Mouse (Mus musculus): ENCODE data around the gene Fgfr2. TPM values are rescaled to one million over a fixed set of nuclear protein-coding genes. Genes with fewer than 3 reads are reported as not detected.

The Fgfr2 gene
- total and polyA plus RNA-seq, 2 experiments from 2014 or later: 12.1 to 32.6 TPM

GRCm38 (mm10) chr7:133058496-133059149 is 64.5 kb downstream of the Fgfr2 start:
- no peak for DNase-seq (ENCODE audit: low spot score)
- Histone ChIP-seq H3K9me3 (ENCODE audit: low read length) (no peaks in the 10 kb centered on the region), H3K27ac (ENCODE audit: low read depth, low read length) (no peak overlapping the region), H3K36me3 (ENCODE audit: insufficient read depth, low read length) (no peaks in the 10 kb centered on the region), H3K27me3 (ENCODE audit: insufficient read depth, low read length) (no peaks in the 10 kb centered on the region), H3K4me1 (ENCODE audit: insufficient read depth, low read length) (peaks cover 11% of the 10 kb centered on the region; the same call in 1 of the 2 replicates), H3K4me2 (ENCODE audit: low read depth, low read length, poor library complexity, severe bottlenecking) (no peak overlapping the region), H3K4me3 (ENCODE audit: low read depth, low read length) (no peak overlapping the region), H3K9ac (replicated peaks; ENCODE audit: low read length, poor library complexity, severe bottlenecking) (no peak overlapping the region)
- ATAC-seq (ENCODE audit: low FRiP score): no peak
- TF ChIP-seq CTCF (IDR thresholded peaks at IDR 0.05): no peak
- WGBS: 93% methylated on average over 12 of the region's 12 CpGs

- peaks cover 11% of the 10 kb centered on the region; the same call in 1 of the 2 replicates for H3K4me1 ChIP-seq (ENCODE audit: insufficient read depth, low read length)
- no peaks in the 10 kb centered on the region for H3K36me3 ChIP-seq (ENCODE audit: insufficient read depth, low read length)
- no peak overlapping the region for H3K27ac ChIP-seq (ENCODE audit: low read depth, low read length)
- 93% methylated on average over 8 of the region's 8 CpGs for WGBS
- no peak overlapping the region for H3K9ac ChIP-seq (replicated peaks; ENCODE audit: low read length, poor library complexity, severe bottlenecking)
- DNase-seq (ENCODE audit: low spot score) (no peak), ATAC-seq (ENCODE audit: low FRiP score) (no peak)
- no peak for TF ChIP-seq CTCF (IDR thresholded peaks at IDR 0.05)
- no peaks in the 10 kb centered on the region for H3K9me3 ChIP-seq (ENCODE audit: low read length)
- no peak overlapping the region for H3K4me2 ChIP-seq (ENCODE audit: low read depth, low read length, poor library complexity, severe bottlenecking)
- no peak overlapping the region for H3K4me3 ChIP-seq (ENCODE audit: low read depth, low read length)
- no peaks in the 10 kb centered on the region for H3K27me3 ChIP-seq (ENCODE audit: insufficient read depth, low read length)
Observed at GRCm38 (mm10) chr7:133056924-133057323, 66.2 kb downstream of the Fgfr2 start.

GRCm38 (mm10) chr7:133054486-133054885 is 68.7 kb downstream of the Fgfr2 start:
- Histone ChIP-seq H3K4me1 (ENCODE audit: insufficient read depth, low read length) (peaks cover 5% of the 10 kb centered on the region; the same call in 1 of the 2 replicates), H3K9ac (replicated peaks; ENCODE audit: low read length, poor library complexity, severe bottlenecking) (no peak overlapping the region), H3K27ac (ENCODE audit: low read depth, low read length) (no peak overlapping the region), H3K4me3 (ENCODE audit: low read depth, low read length) (no peak overlapping the region), H3K9me3 (ENCODE audit: low read length) (no peaks in the 10 kb centered on the region), H3K36me3 (ENCODE audit: insufficient read depth, low read length) (no peaks in the 10 kb centered on the region), H3K4me2 (ENCODE audit: low read depth, low read length, poor library complexity, severe bottlenecking) (no peak overlapping the region), H3K27me3 (ENCODE audit: insufficient read depth, low read length) (no peaks in the 10 kb centered on the region)
- DNase-seq (ENCODE audit: low spot score): no peak
- no peak for ATAC-seq (ENCODE audit: low FRiP score)
- TF ChIP-seq CTCF (IDR thresholded peaks at IDR 0.05): peak; percentile 32
- 97% methylated on average over 5 of the region's 5 CpGs for WGBS

GRCm38 (mm10) chr7:133053757-133054156 is 69.4 kb downstream of the Fgfr2 start:
- no peaks in the 10 kb centered on the region for H3K4me1 ChIP-seq (ENCODE audit: insufficient read depth, low read length)
- no peak for ATAC-seq (ENCODE audit: low FRiP score)

GRCm38 (mm10) chr7:133052819-133053218 is 70.3 kb downstream of the Fgfr2 start:
- H3K9ac ChIP-seq (replicated peaks; ENCODE audit: low read length, poor library complexity, severe bottlenecking): no peak overlapping the region
- TF ChIP-seq CTCF (IDR thresholded peaks at IDR 0.05): no peak
- no peaks in the 10 kb centered on the region for H3K9me3 ChIP-seq (ENCODE audit: low read length)
- no peaks in the 10 kb centered on the region for H3K36me3 ChIP-seq (ENCODE audit: insufficient read depth, low read length)
- no peak overlapping the region for H3K27ac ChIP-seq (ENCODE audit: low read depth, low read length)
- no peaks in the 10 kb centered on the region for H3K4me1 ChIP-seq (ENCODE audit: insufficient read depth, low read length)
- DNase-seq (ENCODE audit: low spot score) (peak; percentile 40), ATAC-seq (ENCODE audit: low FRiP score) (no peak)
- 86% methylated on average over 8 of the region's 8 CpGs for WGBS
- no peaks in the 10 kb centered on the region for H3K27me3 ChIP-seq (ENCODE audit: insufficient read depth, low read length)
- H3K4me3 ChIP-seq (ENCODE audit: low read depth, low read length): no peak overlapping the region
- no peak overlapping the region for H3K4me2 ChIP-seq (ENCODE audit: low read depth, low read length, poor library complexity, severe bottlenecking)

More at GRCm38 (mm10) chr7:133053757-133054156, 69.4 kb downstream of the Fgfr2 start:
- 61% methylated on average over 9 of the region's 9 CpGs for WGBS
- H3K9ac ChIP-seq (replicated peaks; ENCODE audit: low read length, poor library complexity, severe bottlenecking): no peak overlapping the region
- H3K36me3 ChIP-seq (ENCODE audit: insufficient read depth, low read length): no peaks in the 10 kb centered on the region
- no peak overlapping the region for H3K4me3 ChIP-seq (ENCODE audit: low read depth, low read length)
- H3K27me3 ChIP-seq (ENCODE audit: insufficient read depth, low read length): no peaks in the 10 kb centered on the region
- no peak for TF ChIP-seq CTCF (IDR thresholded peaks at IDR 0.05)
- DNase-seq (ENCODE audit: low spot score): no peak
- H3K4me2 ChIP-seq (ENCODE audit: low read depth, low read length, poor library complexity, severe bottlenecking): no peak overlapping the region
- no peak overlapping the region for H3K27ac ChIP-seq (ENCODE audit: low read depth, low read length)
- no peaks in the 10 kb centered on the region for H3K9me3 ChIP-seq (ENCODE audit: low read length)

- Histone ChIP-seq H3K4me3 (ENCODE audit: low read depth, low read length) (no peak overlapping the region), H3K4me2 (ENCODE audit: low read depth, low read length, poor library complexity, severe bottlenecking) (no peak overlapping the region), H3K9ac (replicated peaks; ENCODE audit: low read length, poor library complexity, severe bottlenecking) (no peak overlapping the region), H3K36me3 (ENCODE audit: insufficient read depth, low read length) (no peaks in the 10 kb centered on the region), H3K9me3 (ENCODE audit: low read length) (no peaks in the 10 kb centered on the region), H3K4me1 (ENCODE audit: insufficient read depth, low read length) (no peaks in the 10 kb centered on the region), H3K27ac (ENCODE audit: low read depth, low read length) (no peak overlapping the region), H3K27me3 (ENCODE audit: insufficient read depth, low read length) (no peaks in the 10 kb centered on the region)
- DNase-seq (ENCODE audit: low spot score) (no peak), ATAC-seq (ENCODE audit: low FRiP score) (no peak)
- TF ChIP-seq CTCF (IDR thresholded peaks at IDR 0.05): no peak
- WGBS: 80% methylated on average over 6 of the region's 6 CpGs
Observed at GRCm38 (mm10) chr7:133050681-133051080, 72.5 kb downstream of the Fgfr2 start.

Data from midbrain, postnatal 0 days (tissue).